Mouse (Mus musculus) heart, adult 18-20 months (tissue): Measurements from ENCODE around the gene Nxph2. TPM values are rescaled to one million over a fixed set of nuclear protein-coding genes. Genes with fewer than 3 reads are reported as not detected.

Source experiments
- DNase-seq, 2 experiments: peaks; one replicate each; pipeline ENCODE4 v3.0.0; 2021 to 2022; ENCODE audit warnings: mixed read lengths in 1 of 2
- long read RNA-seq, 2 experiments: library from polyadenylated mRNA; stranded (forward); transcript quantifications; one replicate each; pipeline ENCODE4 v2.0.0; 2021
- total RNA-seq, 2 experiments: library from RNA; stranded (reverse); gene quantifications; 2 replicates each; pipeline ENCODE4 v1.2.3; 2021

Nxph2 gene
- total RNA-seq, result not detected
- long read RNA-seq, experiment 1, result 0 reads
- long read RNA-seq, experiment 2, result 0 reads

DNA sequence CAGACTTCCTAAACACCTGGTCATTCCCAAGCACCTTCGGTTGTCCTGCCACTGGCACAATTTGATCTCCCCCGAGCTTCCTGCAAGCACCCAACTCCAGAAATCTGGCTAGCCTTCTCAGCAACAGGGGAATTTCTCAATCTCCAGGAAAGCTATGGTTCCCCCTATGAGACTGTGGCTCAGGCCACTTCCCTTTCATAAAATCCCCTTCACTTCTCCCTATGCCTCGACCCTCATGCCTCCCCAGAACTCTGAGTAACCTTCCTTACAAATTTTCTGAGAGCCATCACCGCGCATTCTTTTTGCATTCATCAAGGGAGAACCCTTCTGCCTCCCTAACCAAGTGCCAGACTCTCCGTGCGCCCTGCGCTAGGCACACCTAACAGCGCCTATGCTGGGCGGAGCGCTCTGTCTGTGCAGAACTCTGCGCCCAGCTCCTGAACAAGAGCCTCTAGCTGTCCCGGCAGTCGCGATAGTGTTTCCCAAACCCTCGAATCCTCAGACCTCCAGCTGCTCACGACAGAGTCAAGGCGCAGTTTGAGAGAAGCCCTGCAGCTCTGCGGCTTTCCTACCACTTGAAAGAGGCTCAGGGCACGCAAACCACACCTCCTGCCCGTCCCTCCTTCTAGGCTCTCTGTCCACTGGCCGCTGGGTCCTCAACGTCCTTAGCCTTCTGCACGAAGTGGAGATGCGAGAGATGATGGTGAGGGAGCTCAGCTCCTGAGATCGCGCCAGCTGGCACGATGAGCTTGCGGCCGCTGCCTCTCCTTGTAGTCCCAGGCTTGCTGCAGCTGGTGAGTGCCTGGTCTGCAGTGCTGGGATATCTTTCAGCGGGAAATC lies at the start of gene Nxph2:
TSS of gene Nxph2 (plus strand) at position 501 of the 840 bp plus-strand sequence.
- DNase-seq, result no peak

DNA sequence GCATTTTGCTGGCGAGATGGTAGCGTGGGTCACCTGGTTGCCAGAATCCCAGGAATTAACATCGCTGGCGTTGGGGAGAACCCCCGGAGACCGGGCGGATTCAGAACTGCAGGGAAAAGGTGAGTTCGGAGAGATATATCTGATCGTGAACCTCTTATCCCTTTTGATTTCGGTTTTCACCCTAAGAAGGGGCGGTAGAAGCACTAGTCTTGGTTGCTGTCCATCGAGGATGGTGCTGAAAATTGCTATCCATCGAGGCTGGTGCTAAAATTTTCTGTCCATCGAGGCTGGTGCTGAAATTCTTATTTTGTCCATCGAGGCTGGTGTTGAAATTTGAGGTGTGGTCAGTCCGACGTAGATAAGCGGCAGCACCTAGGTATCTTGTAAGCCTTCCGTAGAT lies 30.1 kb upstream of the Nxph2 start:
- peak in 1 of 2 experiments; percentile 12 for DNase-seq

DNA sequence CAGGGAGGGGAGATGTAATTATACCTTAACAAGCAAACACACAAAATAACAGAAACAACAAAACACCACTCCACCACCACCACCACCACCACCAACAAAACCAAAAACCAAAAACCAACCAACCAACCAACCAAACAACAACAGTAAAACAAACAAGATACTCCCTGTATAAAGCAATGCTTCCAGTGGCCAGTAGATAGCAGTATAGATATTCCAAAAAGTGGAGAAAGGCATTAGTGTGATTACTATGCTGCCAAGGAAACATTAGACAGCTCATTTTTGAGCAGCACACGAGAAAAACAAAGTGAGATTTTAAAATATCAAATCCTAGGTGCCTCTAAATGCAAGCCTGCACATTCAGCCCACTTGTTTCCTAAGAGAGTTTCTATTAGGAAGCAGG lies 6.2 kb upstream of the Nxph2 start:
- no peak for DNase-seq

Other genes with a start within 250 kb of the Nxph2 start
- gene Mastl, start 165.2 kb upstream of the Nxph2 start, total RNA-seq, result under 1 TPM; 0.22 to 0.36 TPM
- gene Yme1l1, start 164.9 kb upstream of the Nxph2 start, total RNA-seq, result 10 to 100 TPM; 67.5 to 69.0 TPM
- not detected for gene 4931423N10Rik, start 113.8 kb upstream of the Nxph2 start, total RNA-seq